Mouse (Mus musculus) midbrain, postnatal 0 days (tissue): ENCODE measurements around the gene Dnah3. TPM values are rescaled to one million over a fixed set of nuclear protein-coding genes. Genes with fewer than 3 reads are reported as not detected.

Source experiments
- ATAC-seq: fragments of 200-750 bp; cut with Nextera tagmentation; 2 replicates; pipeline ENCODE4 v1.8.0; 2017; ENCODE audit warnings: moderate number of reproducible peaks, mild to moderate bottlenecking, moderate TSS enrichment, moderate library complexity; ENCODE audit not compliant: low FRiP score
- DNase-seq: peaks from one replicate; pipeline ENCODE4 v3.0.0-alpha.2; 2015; ENCODE audit warnings: low spot score
- H3K27ac ChIP-seq: fragments of 300-500 bp; sonication (generic); 2 replicates; pipeline ENCODE4 v1.5.1; 2014; ENCODE audit warnings: low read depth, mild to moderate bottlenecking, low read length, mixed read lengths
- H3K27me3 ChIP-seq: fragments of 300-500 bp; sonication (generic); 2 replicates; pipeline ENCODE4 v1.6.1; 2014; ENCODE audit warnings: low read length, control low read depth, mixed read lengths; ENCODE audit not compliant: insufficient read depth
- H3K36me3 ChIP-seq: fragments of 300-500 bp; sonication (generic); 2 replicates; pipeline ENCODE4 v1.6.1; 2014; ENCODE audit warnings: low read length, control low read depth, mixed read lengths; ENCODE audit not compliant: insufficient read depth
- H3K4me1 ChIP-seq: fragments of 300-500 bp; sonication (generic); 2 replicates; pipeline ENCODE4 v1.6.1; 2014; ENCODE audit warnings: mild to moderate bottlenecking, control low read depth, antibody characterized with exemption, low read length, mixed read lengths; ENCODE audit not compliant: insufficient read depth
- H3K4me2 ChIP-seq: fragments of 300-500 bp; sonication (generic); 2 replicates; pipeline ENCODE4 v1.6.1; 2014; ENCODE audit warnings: low read depth, mild to moderate bottlenecking, low read length, mixed read lengths; ENCODE audit not compliant: poor library complexity, severe bottlenecking
- H3K4me3 ChIP-seq: fragments of 300-500 bp; sonication (generic); 2 replicates; pipeline ENCODE4 v1.5.1; 2014; ENCODE audit warnings: low read depth, mild to moderate bottlenecking, low read length, moderate library complexity
- H3K9ac ChIP-seq: fragments of 300-500 bp; sonication (generic); replicated peaks from 2 replicates; pipeline ENCODE4 v1.6.1; 2014; ENCODE audit warnings: mild to moderate bottlenecking, low read length, moderate library complexity, mixed read lengths; ENCODE audit not compliant: poor library complexity, severe bottlenecking
- H3K9me3 ChIP-seq: fragments of 300-500 bp; sonication (generic); 2 replicates; pipeline ENCODE4 v1.6.1; 2016; ENCODE audit warnings: low read length, control low read depth
- CTCF ChIP-seq: IDR thresholded peaks from 2 replicates; pipeline ENCODE4 v1.5.1; 2016; ENCODE audit warnings: antibody characterized with exemption, mild to moderate bottlenecking
- WGBS: fragments of 180-500 bp; shearing (Covaris S2); extraction: QIAGEN DNeasy Blood & Tissue Kit; methylation state at CpG from one replicate; pipeline ENCODE4 v1.1.7; 2014; 5-methylcytosine and 5-hydroxymethylcytosine counted together
- polyA plus RNA-seq: library from polyadenylated mRNA; unstranded; fragments of >200 nt; fragmentation: Nextera tagmentation; extraction: Ambion mirVana; gene quantifications from 2 replicates; pipeline ENCODE4 v1.2.1, GENCODE M21; 2015
- total RNA-seq: library from RNA; depleted of rRNA; stranded (reverse); fragments of >200 nt; gene quantifications from 2 replicates; pipeline ENCODE4 v1.2.3, GENCODE M21; 2014; rRNA removed

Dnah3 gene
- total RNA-seq = 0.66 and 2.8 TPM in 2 replicates
- 0.10 and 0.15 TPM in 2 replicates for polyA plus RNA-seq

- no peak for TF ChIP-seq CTCF
- Histone ChIP-seq H3K36me3 (no peaks in the 10 kb centered on the region), H3K4me3 (no peak within 1 kb of the TSS), H3K4me2 (no peak within 1 kb of the TSS), H3K27me3 (no peaks in the 10 kb centered on the region), H3K27ac (no peak within 1 kb of the TSS), H3K4me1 (no peaks in the 10 kb centered on the region), H3K9me3 (no peaks in the 10 kb centered on the region), H3K9ac (no peak within 1 kb of the TSS)
- 89% methylated on average over 6 of the region's 6 CpGs for WGBS
- DNase-seq (no peak), ATAC-seq (no peak)
These were observed at the start of gene Dnah3 for GRCm38 (mm10) chr7:120095180-120095579. TSS of gene Dnah3 (minus strand) at chr7:120095280.

- no peaks in the 10 kb centered on the region for H3K27me3 ChIP-seq
- no peaks in the 10 kb centered on the region for H3K36me3 ChIP-seq
- H3K4me1 ChIP-seq = no peaks in the 10 kb centered on the region
- ATAC-seq = no peak
- no peak overlapping the region for H3K27ac ChIP-seq
- no peak for DNase-seq
- H3K9me3 ChIP-seq = no peaks in the 10 kb centered on the region
- no peak for TF ChIP-seq CTCF
- no peak overlapping the region for H3K9ac ChIP-seq
- H3K4me3 ChIP-seq = no peak overlapping the region
- H3K4me2 ChIP-seq = no peak overlapping the region
- 88% methylated on average over 1 of the region's 1 CpGs for WGBS
These were observed 47.7 kb upstream of the Dnah3 start for GRCm38 (mm10) chr7:120142743-120143142.

GRCm38 (mm10) chr7:120128951-120129350 is 33.9 kb upstream of the Dnah3 start:
- DNase-seq = no peak

DNA sequence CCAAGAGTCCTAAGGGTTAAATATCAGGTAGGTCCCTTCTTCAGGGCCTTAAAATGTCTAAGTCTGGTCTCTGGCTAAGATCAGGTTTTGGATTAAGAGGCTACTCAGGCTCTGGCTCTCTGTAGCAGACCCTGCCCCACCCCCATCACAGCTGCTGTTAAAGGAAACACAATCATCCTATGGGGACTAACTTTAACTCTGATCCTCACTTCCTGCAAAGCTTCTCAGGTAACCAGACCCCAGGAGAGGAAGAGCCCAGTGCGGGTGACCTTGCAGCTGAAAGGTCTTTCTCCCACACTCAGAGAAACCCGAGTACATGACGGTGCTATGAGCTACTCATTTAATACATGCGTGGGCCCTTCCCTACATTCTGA is 32.6 kb upstream of the Dnah3 start:
- no peaks in the 10 kb centered on the region for H3K27me3 ChIP-seq
- TF ChIP-seq CTCF = no peak
- H3K9ac ChIP-seq = no peak overlapping the region
- DNase-seq = no peak
- H3K4me1 ChIP-seq = no peaks in the 10 kb centered on the region
- no peaks in the 10 kb centered on the region for H3K9me3 ChIP-seq
- no peaks in the 10 kb centered on the region for H3K36me3 ChIP-seq
- no peak for ATAC-seq
- no peak overlapping the region for H3K27ac ChIP-seq
- H3K4me2 ChIP-seq = no peak overlapping the region
- H3K4me3 ChIP-seq = no peak overlapping the region
- WGBS = 68% methylated on average over 4 of the region's 4 CpGs

More at GRCm38 (mm10) chr7:120128951-120129350, 33.9 kb upstream of the Dnah3 start:
- no peak overlapping the region for H3K4me2 ChIP-seq
- H3K27ac ChIP-seq = no peak overlapping the region
- no peak overlapping the region for H3K9ac ChIP-seq
- no peaks in the 10 kb centered on the region for H3K36me3 ChIP-seq
- no peak for ATAC-seq
- no peaks in the 10 kb centered on the region for H3K4me1 ChIP-seq
- H3K27me3 ChIP-seq = no peaks in the 10 kb centered on the region
- H3K9me3 ChIP-seq = no peaks in the 10 kb centered on the region
- no peak for TF ChIP-seq CTCF
- H3K4me3 ChIP-seq = no peak overlapping the region
- 57% methylated on average over 4 of the region's 4 CpGs for WGBS

GRCm38 (mm10) chr7:120126976-120127685 is 32.1 kb upstream of the Dnah3 start:
- no peak overlapping the region for H3K4me3 ChIP-seq
- 26% methylated on average over 5 of the region's 5 CpGs for WGBS
- H3K4me1 ChIP-seq = no peaks in the 10 kb centered on the region
- H3K9ac ChIP-seq = no peak overlapping the region
- DNase-seq (no peak), ATAC-seq (no peak)
- no peaks in the 10 kb centered on the region for H3K36me3 ChIP-seq
- H3K4me2 ChIP-seq = no peak overlapping the region
- TF ChIP-seq CTCF = no peak
- H3K27me3 ChIP-seq = no peaks in the 10 kb centered on the region
- H3K9me3 ChIP-seq = no peaks in the 10 kb centered on the region
- H3K27ac ChIP-seq = no peak overlapping the region

DNA sequence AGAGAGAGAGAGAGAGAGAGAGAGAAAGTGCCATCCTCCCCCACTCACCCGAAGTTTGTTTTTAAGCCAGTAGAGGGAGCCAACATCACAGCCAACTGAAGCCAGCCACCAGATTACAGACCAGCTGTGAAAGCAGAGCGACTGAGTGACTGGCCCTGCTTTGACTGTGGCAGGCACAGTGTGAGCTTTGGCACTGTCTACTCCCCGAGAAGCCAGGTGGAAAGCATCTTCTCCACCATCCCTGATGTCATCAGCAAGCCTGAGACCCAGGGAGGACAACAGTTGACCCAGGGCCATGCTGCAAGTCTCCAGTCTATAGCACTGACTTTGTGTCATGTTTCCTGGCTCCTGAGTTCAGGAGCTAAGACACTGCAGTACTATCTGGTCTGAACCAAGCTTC is 29.8 kb upstream of the Dnah3 start:
- peak; percentile 95 for TF ChIP-seq CTCF
- peak; percentile 86 for DNase-seq
- peak; percentile 93 for ATAC-seq
- Histone ChIP-seq H3K36me3 (no peaks in the 10 kb centered on the region), H3K4me2 (no peak overlapping the region), H3K9me3 (no peaks in the 10 kb centered on the region), H3K9ac (no peak overlapping the region), H3K27ac (no peak overlapping the region), H3K4me3 (no peak overlapping the region), H3K4me1 (no peaks in the 10 kb centered on the region), H3K27me3 (no peaks in the 10 kb centered on the region)
- WGBS = 0% methylated on average over 3 of the region's 3 CpGs
